Mouse (Mus musculus) embryo, embryonic 10 days (tissue): ENCODE results near the gene Tppp2.
"Not testable (repeated sequence)": the region's sequence is repeated elsewhere in the genome, so short reads cannot be mapped to it uniquely, and the experiment has no call there.

ENCODE experiments used
- DNase-seq: peaks from one replicate; pipeline ENCODE4 v3.0.0-alpha.2; 2015; ENCODE audit warnings: low spot score

Gene Tppp2

DNA sequence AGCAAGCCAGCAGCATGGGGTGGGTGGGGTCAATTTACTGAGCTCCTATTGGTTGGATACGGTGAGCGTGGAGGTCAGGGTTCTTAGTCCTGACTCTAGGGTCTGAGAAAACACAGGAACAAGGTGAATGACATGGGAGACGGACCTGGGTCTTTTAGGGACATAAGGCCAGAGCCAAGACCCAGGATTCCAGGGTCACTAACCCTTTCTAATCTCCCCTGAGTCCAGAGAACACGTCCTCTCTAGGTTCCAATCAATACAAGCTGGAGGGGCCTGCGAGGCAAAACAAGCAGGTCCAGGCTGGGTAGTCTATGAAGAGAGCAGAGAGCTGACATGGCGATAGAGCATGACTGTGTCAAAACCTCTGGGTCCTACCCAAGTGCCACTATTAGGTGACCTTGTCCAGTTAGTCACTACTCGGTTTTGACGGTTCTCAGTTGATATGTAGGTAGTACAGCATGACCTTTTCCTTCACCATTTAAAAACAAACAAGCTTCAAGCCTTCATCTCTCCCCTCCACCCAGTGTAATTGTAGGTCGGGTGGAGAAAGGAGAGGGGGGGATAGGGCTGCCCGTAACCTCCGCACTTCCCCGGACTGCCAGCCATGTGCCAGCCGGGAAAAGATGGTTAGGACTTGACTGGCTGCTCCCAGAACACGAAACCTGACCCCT lies 5.7 kb upstream of the Tppp2 start:
- no peak for DNase-seq

GRCm38 (mm10) chr14:51913062-51913959 lies 4.9 kb upstream of the Tppp2 start:
- peak; percentile 32 for DNase-seq

DNA sequence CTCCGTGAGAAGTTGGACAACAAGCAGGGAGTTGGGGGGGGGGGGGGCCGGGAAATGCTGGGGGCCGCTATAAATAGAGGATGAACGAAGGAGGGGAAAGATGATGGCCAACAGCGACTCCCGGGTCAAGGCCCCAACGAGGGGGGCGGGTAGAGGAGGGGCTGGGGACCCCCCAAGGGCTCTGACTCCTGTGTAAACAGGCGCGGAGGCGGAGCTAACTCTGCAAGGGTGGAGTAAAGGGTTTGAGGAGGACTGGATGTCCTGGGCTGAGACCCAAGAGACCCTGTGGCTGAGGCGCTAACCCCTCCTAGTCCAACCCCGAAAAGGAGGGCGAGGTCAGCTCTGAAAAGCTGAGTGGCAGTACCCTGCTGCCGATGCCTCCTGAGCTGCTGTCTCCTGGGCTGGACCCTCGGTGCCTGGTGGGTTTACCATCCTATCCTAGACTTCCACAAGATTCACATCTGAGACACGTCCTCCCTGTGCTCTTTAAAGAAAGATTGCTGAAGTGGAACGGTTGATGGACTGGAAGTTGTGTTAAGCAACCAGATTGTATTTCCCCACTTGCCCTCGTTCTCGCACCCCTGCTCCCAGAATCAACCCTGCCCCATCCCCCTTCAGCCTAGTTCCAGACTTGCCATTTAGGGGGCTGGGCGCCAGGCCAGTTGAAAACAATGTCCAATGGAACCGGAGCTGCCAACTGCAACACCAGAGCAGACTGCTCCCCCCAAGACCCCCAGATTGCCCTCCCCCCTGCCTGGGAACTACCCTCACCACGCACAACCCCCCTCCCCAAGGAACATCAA lies 4.1 kb upstream of the Tppp2 start, which contains the start of gene Ndrg2:
Gene Ndrg2, minus strand, starts transcription at position 199 of the 803 bp plus-strand sequence.
- DNase-seq: peak; percentile 42

DNA sequence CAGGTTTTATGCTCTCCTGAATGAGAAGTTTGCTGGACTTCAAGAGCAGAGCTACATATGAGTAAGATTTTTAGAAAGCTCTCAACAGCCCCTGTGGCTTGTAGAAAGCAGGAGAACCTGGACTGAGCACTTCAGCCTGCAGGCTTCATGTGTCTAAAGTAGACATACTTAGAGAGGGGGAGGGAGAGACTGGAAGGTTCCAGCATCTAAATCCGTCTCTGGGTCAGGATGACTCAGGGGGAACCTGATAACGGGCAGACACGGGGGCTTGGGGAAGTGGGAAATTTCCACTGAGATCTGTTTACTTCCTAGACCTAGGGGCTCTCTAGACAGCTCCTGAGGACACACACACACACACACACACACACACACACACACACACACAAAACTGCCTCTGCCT lies 3.2 kb upstream of the Tppp2 start:
- no peak for DNase-seq

DNA sequence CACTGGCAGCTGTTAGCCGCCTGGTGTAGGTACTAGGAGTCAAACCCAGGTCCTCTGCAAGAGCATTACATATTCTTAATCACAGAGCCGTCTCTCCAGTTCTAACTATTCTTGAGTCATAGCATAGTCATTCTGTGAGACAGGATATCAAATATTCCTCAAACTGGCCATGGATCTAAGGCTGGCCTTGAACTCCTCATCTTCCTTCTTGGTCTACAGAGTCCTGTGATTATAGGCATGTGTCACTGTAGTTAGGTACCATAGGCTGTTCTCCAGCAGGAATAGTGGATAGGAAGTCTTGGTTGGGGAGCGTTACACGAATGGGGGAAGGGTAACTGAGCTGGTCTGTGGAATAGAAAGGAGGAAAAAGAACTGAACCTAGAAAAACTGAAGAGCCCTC lies 1.7 kb upstream of the Tppp2 start:
- DNase-seq: no peak

GRCm38 (mm10) chr14:51918966-51919365 lies 741 bp downstream of the Tppp2 start:
- no peak for DNase-seq

GRCm38 (mm10) chr14:51921759-51922570 lies 3.7 kb downstream of the Tppp2 start:
- no peak for DNase-seq

DNA sequence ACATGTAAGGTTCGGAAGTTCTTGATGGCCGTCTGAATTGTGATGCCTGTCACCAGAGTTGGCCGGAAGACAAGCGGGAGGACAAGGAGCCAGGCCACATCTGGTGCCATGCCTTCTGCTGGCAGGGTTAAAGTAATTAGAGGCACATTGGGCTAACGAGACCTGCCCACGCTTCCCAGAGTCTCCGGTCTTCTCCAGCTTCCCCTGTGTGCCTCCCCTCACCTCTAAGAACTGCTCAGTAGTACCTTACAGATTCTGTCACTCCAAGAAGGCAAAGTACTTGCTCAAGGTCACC lies 4.3 kb downstream of the Tppp2 start, which contains the start of gene Rnase13:
Gene Rnase13, minus strand, starts transcription at position 203 of the 295 bp plus-strand sequence.
- no peak for DNase-seq

GRCm38 (mm10) chr14:51922910-51923309 lies 4.7 kb downstream of the Tppp2 start:
- DNase-seq: no peak

GRCm38 (mm10) chr14:51923492-51923891 lies 5.3 kb downstream of the Tppp2 start:
- no peak for DNase-seq

DNA sequence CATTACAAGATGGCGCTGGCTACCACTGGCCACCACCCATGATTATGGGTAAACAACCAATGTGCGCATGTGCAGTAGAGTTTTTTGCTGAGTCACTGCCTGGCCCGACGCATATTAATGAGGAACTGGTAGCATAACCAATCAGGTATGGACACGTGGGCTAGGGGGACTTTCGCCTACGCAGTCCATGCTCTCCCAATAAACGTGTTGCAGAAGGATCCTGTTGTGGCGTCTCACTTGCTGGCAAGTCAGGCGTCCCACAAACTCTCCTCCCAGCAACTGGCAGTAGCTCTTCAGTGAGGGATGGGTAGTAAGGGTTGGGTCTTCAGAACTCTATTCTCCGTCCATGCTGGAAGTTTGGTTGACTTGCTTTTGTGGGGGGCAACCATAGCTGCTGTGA lies 8.7 kb downstream of the Tppp2 start:
- not testable (repeated sequence) for DNase-seq

DNA sequence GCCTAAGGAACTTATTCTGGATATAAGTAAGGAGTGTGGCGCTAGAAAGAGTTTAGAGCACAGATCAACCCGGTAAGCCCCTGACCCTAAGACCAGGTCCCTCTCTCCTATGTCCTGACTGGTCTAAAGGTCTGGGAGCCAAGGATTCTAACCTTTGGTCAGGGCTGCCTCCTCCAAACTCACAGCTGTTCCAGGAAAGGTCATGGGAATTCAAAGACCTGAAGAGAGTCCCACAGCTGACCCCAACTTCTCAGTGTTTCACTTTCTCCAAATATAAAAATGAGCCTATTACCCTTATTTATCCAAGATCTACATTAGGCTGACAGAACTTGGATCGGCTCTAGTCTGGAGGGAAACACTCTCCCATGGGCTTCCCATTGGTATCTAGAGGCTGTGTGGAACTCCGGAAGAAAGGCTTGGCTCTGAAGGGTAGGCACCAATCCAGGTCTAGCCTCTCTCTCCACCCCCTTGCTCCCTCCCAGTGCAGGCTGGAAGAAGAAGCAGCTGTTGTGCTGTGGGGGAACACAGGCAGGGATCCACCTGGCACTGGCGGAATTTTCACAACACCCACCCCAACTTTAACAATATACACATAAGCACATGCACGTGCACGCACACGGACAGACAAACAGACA lies 11.2 kb downstream of the Tppp2 start:
- no peak for DNase-seq

- no peak for DNase-seq
These were observed 11.7 kb downstream of the Tppp2 start for GRCm38 (mm10) chr14:51929968-51930367.

- peak; percentile 82 for DNase-seq
These were observed 12.6 kb downstream of the Tppp2 start for GRCm38 (mm10) chr14:51930824-51931223.

- no peak for DNase-seq
These were observed 14.1 kb downstream of the Tppp2 start for GRCm38 (mm10) chr14:51932092-51933020.

- no peak for DNase-seq
These were observed 20.8 kb downstream of the Tppp2 start for GRCm38 (mm10) chr14:51939005-51939404.

DNA sequence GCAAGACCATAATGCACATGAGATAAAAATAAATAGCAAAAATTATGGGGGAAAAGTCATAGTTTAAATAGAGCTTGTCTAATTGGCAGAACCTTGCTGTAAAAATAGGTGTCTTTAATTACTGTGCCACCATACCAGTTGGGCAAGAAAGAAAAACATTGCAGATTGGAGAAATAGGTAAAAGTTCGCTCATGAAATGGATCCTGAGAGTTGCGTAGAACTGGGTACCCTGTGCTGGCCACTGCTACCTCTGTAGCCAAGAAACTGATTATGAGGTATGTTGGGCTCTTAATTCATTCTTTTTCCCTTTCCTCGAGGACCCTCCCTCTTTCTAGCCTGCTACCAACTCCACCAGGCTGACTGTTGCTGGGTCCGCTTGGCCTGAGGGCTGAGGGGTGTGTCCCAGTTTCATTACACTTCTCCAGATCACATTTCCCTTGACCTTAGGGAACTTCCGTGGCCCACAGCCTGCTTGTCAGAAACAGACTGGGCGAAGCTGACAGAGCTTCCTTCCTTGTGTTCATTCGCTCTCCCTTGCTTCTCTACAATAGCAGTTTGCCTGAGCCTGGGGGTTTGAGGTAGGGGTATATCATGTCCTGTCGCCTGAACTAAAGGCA lies 22.8 kb downstream of the Tppp2 start:
- peak; percentile 73 for DNase-seq

DNA sequence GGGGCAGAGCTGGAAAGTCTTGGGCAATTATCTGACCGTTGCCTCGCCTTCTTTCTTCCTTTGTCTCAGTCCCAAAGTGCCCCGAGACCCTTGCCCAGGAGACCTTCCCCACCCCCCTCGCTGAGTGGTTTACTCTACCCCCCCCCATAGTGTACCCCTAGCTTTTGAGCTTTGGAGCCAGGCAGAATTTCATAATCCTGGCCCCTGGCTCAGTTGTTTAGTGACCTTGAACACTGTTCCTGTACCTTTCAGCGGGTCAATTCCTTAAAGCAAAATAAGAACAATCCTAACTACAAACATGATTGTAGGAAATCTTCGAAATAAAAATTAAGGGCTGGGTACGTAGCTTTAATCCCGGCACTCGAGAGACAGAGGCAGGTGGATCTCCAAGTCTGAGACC lies 23.4 kb downstream of the Tppp2 start:
- no peak for DNase-seq

DNA sequence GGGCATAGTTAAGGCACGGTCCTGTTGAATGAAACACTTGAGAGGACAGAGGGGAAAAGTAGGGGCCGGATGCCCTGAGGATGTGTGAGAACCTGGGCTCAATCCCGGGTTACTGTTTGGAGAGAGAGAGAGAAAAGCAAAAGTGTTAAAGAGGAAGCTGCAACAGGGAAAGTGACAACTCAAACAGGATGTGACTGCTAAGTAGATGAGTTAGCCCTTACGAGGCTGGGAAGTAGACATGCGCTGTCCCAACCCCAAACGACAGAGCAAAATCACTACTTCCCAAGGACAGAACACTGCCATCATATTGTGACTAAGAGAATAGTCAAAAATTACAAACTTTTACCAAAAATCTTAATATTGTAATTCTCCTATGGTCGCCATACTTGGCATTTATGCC lies 24.0 kb downstream of the Tppp2 start:
- no peak for DNase-seq

DNA sequence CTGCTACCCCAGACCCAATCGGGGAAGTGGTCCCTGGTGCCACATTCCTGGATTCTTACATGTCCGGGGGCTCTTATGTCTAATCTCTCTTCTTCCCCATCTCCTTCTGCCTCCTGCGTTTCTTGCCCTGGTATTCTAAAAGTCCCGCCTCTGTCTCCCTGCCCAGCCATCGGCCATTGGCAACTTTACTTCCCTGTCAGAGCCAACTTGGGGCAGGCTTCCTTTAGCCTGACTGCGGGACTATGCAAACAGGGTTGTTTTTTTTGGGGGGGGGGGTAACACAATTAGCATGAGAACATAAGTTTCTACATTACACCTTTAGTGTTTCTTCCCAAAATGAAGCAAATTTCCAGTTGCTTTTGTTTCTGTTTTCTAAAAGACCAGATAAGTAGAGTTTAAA lies 25.1 kb downstream of the Tppp2 start:
- no peak for DNase-seq
